Mouse (Mus musculus) liver, embryonic 16.5 days (tissue): ENCODE results near the gene Adprm. TPM values are rescaled to one million over a fixed set of nuclear protein-coding genes. Genes with fewer than 3 reads are reported as not detected.

Source experiments
- ATAC-seq: fragments of 200-750 bp; cut with Nextera tagmentation; 2 replicates; pipeline ENCODE4 v1.8.0; 2017; ENCODE audit warnings: low read depth, mild to moderate bottlenecking, moderate number of reproducible peaks, moderate library complexity
- H3K27ac ChIP-seq: fragments of 300-500 bp; sonication (generic); 2 replicates; pipeline ENCODE4 v1.5.1; 2014; ENCODE audit warnings: mild to moderate bottlenecking, low read length
- H3K27me3 ChIP-seq: fragments of 300-500 bp; sonication (generic); 2 replicates; pipeline ENCODE4 v1.6.1; 2014; ENCODE audit warnings: low read depth, low read length, mixed read lengths; ENCODE audit not compliant: control insufficient read depth, insufficient read depth
- H3K36me3 ChIP-seq: fragments of 300-500 bp; sonication (generic); 2 replicates; pipeline ENCODE4 v1.6.1; 2014; ENCODE audit warnings: mild to moderate bottlenecking; ENCODE audit not compliant: control insufficient read depth, insufficient read depth
- H3K4me1 ChIP-seq: fragments of 300-500 bp; sonication (generic); 2 replicates; pipeline ENCODE4 v1.6.1; 2014; ENCODE audit warnings: low read depth, low read length, mixed read lengths; ENCODE audit not compliant: control insufficient read depth
- H3K4me2 ChIP-seq: fragments of 300-500 bp; sonication (generic); 2 replicates; pipeline ENCODE4 v1.6.1; 2014; ENCODE audit warnings: low read depth, low read length, mixed read lengths
- H3K4me3 ChIP-seq: fragments of 300-500 bp; sonication (generic); 2 replicates; pipeline ENCODE4 v1.5.1; 2014; ENCODE audit warnings: low read depth, mild to moderate bottlenecking, low read length
- H3K9ac ChIP-seq: fragments of 300-500 bp; sonication (generic); 2 replicates; pipeline ENCODE4 v1.6.1; 2014; ENCODE audit warnings: low read depth, low read length
- H3K9me3 ChIP-seq: fragments of 300-500 bp; sonication (generic); replicated peaks from 2 replicates; pipeline ENCODE4 v1.6.1; 2016; ENCODE audit warnings: low read length; ENCODE audit not compliant: control insufficient read depth
- WGBS: fragments of 180-500 bp; shearing (Covaris S2); extraction: QIAGEN DNeasy Blood & Tissue Kit; methylation state at CpG from one replicate; pipeline ENCODE4 v1.1.7; 2014; ENCODE audit not compliant: insufficient replicate concordance; 5-methylcytosine and 5-hydroxymethylcytosine counted together
- polyA plus RNA-seq: library from polyadenylated mRNA; unstranded; fragments of >200 nt; fragmentation: Nextera tagmentation; extraction: Ambion mirVana; gene quantifications from 2 replicates; pipeline ENCODE4 v1.2.1, GENCODE M21; 2015

Adprm gene
- 9.4 and 10.2 TPM in 2 replicates for polyA plus RNA-seq

GRCm38 (mm10) chr11:67052321-67052952 is at the start of gene Adprm, which contains the start of gene Sco1:
Adprm (minus strand) TSS chr11:67052594.
Sco1 (plus strand) TSS chr11:67052670.
- ATAC-seq, result peak; percentile 96
- H3K9ac ChIP-seq, result peak within 1 kb of the TSS; percentile 85
- H3K27me3 ChIP-seq, result no peaks in the 10 kb centered on the region
- no peaks in the 10 kb centered on the region for H3K9me3 ChIP-seq
- peak within 1 kb of the TSS; percentile 94 for H3K4me3 ChIP-seq
- under 1% methylated on average over 50 of the region's 50 CpGs for WGBS
- H3K4me2 ChIP-seq, result peak within 1 kb of the TSS; percentile 82
- peaks cover 12% of the 10 kb centered on the region for H3K4me1 ChIP-seq
- peak within 1 kb of the TSS; percentile 76 for H3K27ac ChIP-seq
- peaks cover 7% of the 10 kb centered on the region; the same call in 1 of the 2 replicates for H3K36me3 ChIP-seq

- ATAC-seq, result no peak
- Histone ChIP-seq H3K27me3 (no peaks in the 10 kb centered on the region), H3K9me3 (no peaks in the 10 kb centered on the region), H3K27ac (no peak overlapping the region), H3K36me3 (no peaks in the 10 kb centered on the region), H3K4me2 (no peak overlapping the region), H3K9ac (no peak overlapping the region), H3K4me1 (no peaks in the 10 kb centered on the region), H3K4me3 (no peak overlapping the region)
- WGBS, result 25% methylated on average over 6 of the region's 8 CpGs
Measured at GRCm38 (mm10) chr11:67101713-67102112, 49.3 kb upstream of the Adprm start.

- WGBS, result 19% methylated on average over 6 of the region's 6 CpGs
- Histone ChIP-seq H3K27me3 (no peaks in the 10 kb centered on the region), H3K27ac (no peak overlapping the region), H3K4me3 (no peak overlapping the region), H3K36me3 (no peaks in the 10 kb centered on the region), H3K9me3 (no peaks in the 10 kb centered on the region), H3K4me2 (no peak overlapping the region), H3K9ac (no peak overlapping the region), H3K4me1 (no peaks in the 10 kb centered on the region)
- ATAC-seq, result no peak
Measured at GRCm38 (mm10) chr11:67100169-67100568, 47.8 kb upstream of the Adprm start.

- Histone ChIP-seq H3K4me3 (no peak overlapping the region), H3K4me2 (no peak overlapping the region), H3K27me3 (no peaks in the 10 kb centered on the region), H3K36me3 (no peaks in the 10 kb centered on the region), H3K9ac (no peak overlapping the region), H3K4me1 (no peaks in the 10 kb centered on the region), H3K27ac (no peak overlapping the region), H3K9me3 (no peaks in the 10 kb centered on the region)
- 84% methylated on average over 16 of the region's 16 CpGs for WGBS
- no peak for ATAC-seq
Measured at GRCm38 (mm10) chr11:67099241-67099640, 46.8 kb upstream of the Adprm start.

GRCm38 (mm10) chr11:67098427-67098826 is 46.0 kb upstream of the Adprm start:
- 72% methylated on average over 11 of the region's 11 CpGs for WGBS
- H3K27ac ChIP-seq, result no peak overlapping the region
- no peak overlapping the region for H3K9ac ChIP-seq
- H3K4me1 ChIP-seq, result no peaks in the 10 kb centered on the region
- H3K27me3 ChIP-seq, result no peaks in the 10 kb centered on the region
- no peak overlapping the region for H3K4me2 ChIP-seq
- no peaks in the 10 kb centered on the region for H3K9me3 ChIP-seq
- no peaks in the 10 kb centered on the region for H3K36me3 ChIP-seq
- ATAC-seq, result no peak
- no peak overlapping the region for H3K4me3 ChIP-seq

- Histone ChIP-seq H3K4me2 (no peak overlapping the region), H3K36me3 (no peaks in the 10 kb centered on the region), H3K9me3 (no peaks in the 10 kb centered on the region), H3K4me3 (no peak overlapping the region), H3K27me3 (no peaks in the 10 kb centered on the region), H3K4me1 (no peaks in the 10 kb centered on the region), H3K27ac (no peak overlapping the region), H3K9ac (no peak overlapping the region)
- 78% methylated on average over 10 of the region's 10 CpGs for WGBS
- no peak for ATAC-seq
Measured at GRCm38 (mm10) chr11:67097709-67098108, 45.3 kb upstream of the Adprm start.

GRCm38 (mm10) chr11:67094470-67094869 is 42.1 kb upstream of the Adprm start:
- H3K9me3 ChIP-seq, result no peaks in the 10 kb centered on the region
- H3K9ac ChIP-seq, result no peak overlapping the region
- no peak overlapping the region for H3K27ac ChIP-seq
- WGBS, result 58% methylated on average over 29 of the region's 29 CpGs
- H3K4me3 ChIP-seq, result no peak overlapping the region
- no peaks in the 10 kb centered on the region for H3K4me1 ChIP-seq
- H3K4me2 ChIP-seq, result no peak overlapping the region
- no peaks in the 10 kb centered on the region for H3K36me3 ChIP-seq
- no peak for ATAC-seq
- no peaks in the 10 kb centered on the region for H3K27me3 ChIP-seq

GRCm38 (mm10) chr11:67093652-67094051 is 41.3 kb upstream of the Adprm start:
- WGBS, result 84% methylated on average over 5 of the region's 5 CpGs
- H3K4me2 ChIP-seq, result no peak overlapping the region
- H3K9ac ChIP-seq, result no peak overlapping the region
- no peak for ATAC-seq
- no peaks in the 10 kb centered on the region for H3K4me1 ChIP-seq
- no peak overlapping the region for H3K27ac ChIP-seq
- H3K9me3 ChIP-seq, result no peaks in the 10 kb centered on the region
- H3K4me3 ChIP-seq, result no peak overlapping the region
- no peaks in the 10 kb centered on the region for H3K36me3 ChIP-seq
- H3K27me3 ChIP-seq, result no peaks in the 10 kb centered on the region

- WGBS, result 58% methylated on average over 9 of the region's 9 CpGs
Measured at GRCm38 (mm10) chr11:67093201-67093600, 40.8 kb upstream of the Adprm start.

More at GRCm38 (mm10) chr11:67093201-67093600, 40.8 kb upstream of the Adprm start:
- no peak overlapping the region for H3K27ac ChIP-seq
- H3K4me1 ChIP-seq, result no peaks in the 10 kb centered on the region
- H3K4me2 ChIP-seq, result no peak overlapping the region
- H3K27me3 ChIP-seq, result no peaks in the 10 kb centered on the region
- no peak for ATAC-seq
- H3K4me3 ChIP-seq, result no peak overlapping the region
- H3K9ac ChIP-seq, result no peak overlapping the region
- H3K36me3 ChIP-seq, result no peaks in the 10 kb centered on the region
- H3K9me3 ChIP-seq, result no peaks in the 10 kb centered on the region
